Mouse (Mus musculus) embryonic fibroblast, embryonic 13.5 days (primary cell): ENCODE results near the gene Slc18a2. TPM values are rescaled to one million over a fixed set of nuclear protein-coding genes. Genes with fewer than 3 reads are reported as not detected.

Source experiments
- H3K27ac ChIP-seq: 2 replicates; pipeline ENCODE4 v1.5.1; 2012; ENCODE audit warnings: low read length, control low read depth, inconsistent platforms; ENCODE audit not compliant: insufficient read depth
- H3K4me1 ChIP-seq: 2 replicates; pipeline ENCODE4 v1.6.1; 2011; ENCODE audit warnings: low read length; ENCODE audit not compliant: control insufficient read depth, insufficient read depth
- H3K4me3 ChIP-seq: 2 replicates; pipeline ENCODE4 v1.5.1; 2011; ENCODE audit warnings: mild to moderate bottlenecking, control low read depth, low read length; ENCODE audit not compliant: insufficient read depth
- CTCF ChIP-seq: IDR thresholded peaks from 2 replicates; pipeline ENCODE4 v1.5.1; 2011; ENCODE audit warnings: mild to moderate bottlenecking, control low read depth, low read length, moderate library complexity, borderline replicate concordance; ENCODE audit not compliant: insufficient read depth
- POLR2A ChIP-seq: IDR thresholded peaks from 2 replicates; pipeline ENCODE4 v1.6.1; 2011; ENCODE audit warnings: low read depth, mild to moderate bottlenecking, control low read depth, low read length, moderate library complexity
- polyA plus RNA-seq: library from polyadenylated mRNA; stranded (reverse); fragments of >200 nt; gene quantifications from 2 replicates; pipeline ENCODE4 v1.2.4, GENCODE M21; 2011; ENCODE audit warnings: low read depth; ENCODE audit not compliant: missing spikeins, insufficient read length

The Slc18a2 gene
- polyA plus RNA-seq, 1 experiment = not detected

DNA sequence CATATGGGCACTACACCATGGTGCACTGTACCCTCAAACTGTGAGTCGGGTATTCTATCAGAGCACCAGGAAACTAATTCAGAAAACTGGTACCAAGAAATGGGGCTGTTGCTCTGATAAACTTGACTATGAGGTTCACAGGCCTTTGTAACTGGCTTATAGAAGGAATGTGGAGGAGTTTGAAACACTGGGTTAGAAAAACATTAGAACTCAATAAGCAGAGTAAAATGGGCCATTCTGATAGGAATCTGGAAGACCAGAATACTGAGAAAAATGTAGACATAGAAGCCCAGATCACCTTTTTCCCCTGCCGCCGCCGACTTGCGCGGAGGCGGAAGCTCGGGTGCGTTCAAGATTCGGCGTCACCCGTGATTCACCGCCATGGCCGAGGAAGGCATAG lies 61.3 kb downstream of the Slc18a2 start, which contains the start of gene Rps12-ps3:
Gene Rps12-ps3 (plus strand): TSS at position 301 of the 400 bp plus-strand sequence.
- Histone ChIP-seq H3K4me1 (no peaks in the 10 kb centered on the region), H3K27ac (peak within 1 kb of the TSS; percentile 34; the same call in 1 of the 2 replicates), H3K4me3 (no peak within 1 kb of the TSS)
- TF ChIP-seq CTCF (no peak), POLR2A (no peak)

DNA sequence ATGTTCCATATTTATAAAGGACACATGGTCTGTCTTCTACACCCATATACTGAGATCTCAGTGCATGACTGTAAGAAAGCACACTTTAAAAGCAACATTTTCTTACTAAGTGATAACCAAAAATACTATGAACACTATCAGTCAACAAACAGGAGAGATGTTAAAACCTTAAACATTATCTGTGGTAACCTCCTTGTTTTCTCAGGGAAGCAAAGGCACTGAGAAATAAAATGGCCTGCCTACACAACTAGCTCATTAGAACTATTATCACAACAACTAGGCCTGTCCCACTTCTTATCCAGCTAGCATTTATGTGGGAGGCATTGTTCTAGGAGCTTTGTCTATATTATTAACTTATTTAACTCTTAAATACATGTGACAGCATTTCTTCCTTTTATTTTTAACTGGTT lies 70.1 kb downstream of the Slc18a2 start:
- no peak for TF ChIP-seq POLR2A
- TF ChIP-seq CTCF = no peak
- no peak overlapping the region for H3K27ac ChIP-seq

DNA sequence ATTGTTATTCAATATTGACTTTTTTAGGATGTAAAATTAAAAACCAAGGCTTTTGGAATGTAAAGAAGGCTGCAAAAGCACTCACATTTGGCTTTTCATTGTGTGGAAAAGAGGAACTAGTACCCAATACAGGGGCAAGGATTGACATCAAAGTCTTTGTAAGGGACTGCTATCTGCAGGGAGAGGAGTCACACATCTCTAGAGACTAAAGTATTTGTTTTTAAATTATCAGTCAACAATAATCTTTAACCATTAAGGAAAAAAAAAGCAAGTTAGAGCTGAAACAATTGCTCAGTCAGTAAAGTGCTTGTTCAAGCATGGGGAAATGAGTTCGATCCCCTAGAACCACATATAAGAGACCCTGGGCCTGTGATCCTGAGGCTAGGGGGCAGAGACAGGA lies 76.0 kb downstream of the Slc18a2 start:
- TF ChIP-seq CTCF (no peak), POLR2A (no peak)
- Histone ChIP-seq H3K4me3 (no peak overlapping the region), H3K4me1 (peaks cover 7% of the 10 kb centered on the region), H3K27ac (no peak overlapping the region)

More for the DNA sequence above, 70.1 kb downstream of the Slc18a2 start:
- no peak overlapping the region for H3K4me3 ChIP-seq
- no peaks in the 10 kb centered on the region for H3K4me1 ChIP-seq

DNA sequence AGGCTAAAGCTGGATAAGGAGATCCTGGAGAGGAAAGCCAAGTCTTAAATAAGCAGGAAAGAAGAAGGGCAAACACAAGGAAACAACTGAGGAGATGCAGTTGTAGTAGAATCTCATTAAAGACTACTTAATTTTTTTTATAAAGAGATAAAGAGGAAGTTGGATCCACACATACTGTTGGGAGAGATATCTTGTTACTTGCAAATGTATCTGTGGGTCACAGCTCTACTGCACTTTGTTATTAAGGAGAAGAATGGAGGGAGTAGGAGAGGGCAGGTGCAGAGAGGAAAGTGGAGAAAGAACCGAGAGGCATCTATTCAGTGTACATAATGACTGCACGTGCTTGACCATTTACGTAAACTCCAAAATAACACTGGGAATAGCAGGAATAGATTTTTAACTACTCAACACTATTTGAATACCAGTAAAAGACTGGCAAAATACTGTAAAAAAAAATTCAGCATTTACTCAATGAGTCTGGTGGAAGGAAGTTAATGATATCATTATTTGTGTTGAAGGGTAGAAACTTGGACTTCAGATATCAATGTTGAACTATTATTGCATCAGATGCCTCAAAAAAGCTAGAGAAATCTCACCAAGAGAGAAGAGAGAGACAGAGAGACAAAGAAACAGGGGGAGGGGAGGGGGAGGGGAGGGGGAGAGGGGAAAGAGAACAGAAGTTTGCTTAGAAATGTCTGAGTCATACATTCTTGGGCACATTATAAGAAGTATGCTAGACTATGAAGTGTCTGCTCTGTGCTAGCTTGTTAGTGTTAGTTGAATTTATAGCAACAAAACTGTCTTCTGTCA lies 77.4 kb downstream of the Slc18a2 start:
- Histone ChIP-seq H3K4me1 (peaks cover 7% of the 10 kb centered on the region), H3K27ac (peak overlapping the region; percentile 98), H3K4me3 (no peak overlapping the region)
- TF ChIP-seq POLR2A (no peak), CTCF (no peak)

DNA sequence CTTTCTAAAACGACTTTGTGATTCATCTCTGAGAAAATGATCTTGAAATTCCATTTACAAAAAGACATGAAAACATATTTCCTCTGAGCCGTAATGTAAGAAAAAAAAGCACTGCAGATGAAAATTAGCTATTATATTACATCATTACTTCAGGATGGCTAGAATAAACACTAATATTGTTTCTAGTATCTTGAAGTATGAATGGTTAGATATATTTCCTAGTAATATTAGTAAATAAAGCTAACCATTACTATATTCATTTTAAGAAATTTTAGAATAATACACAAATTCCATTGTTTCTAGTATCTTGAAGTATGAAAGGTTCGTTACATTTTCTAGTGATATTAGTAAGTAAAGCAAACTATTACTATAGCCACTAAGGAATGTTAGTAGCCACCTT lies 79.2 kb downstream of the Slc18a2 start:
- Histone ChIP-seq H3K4me3 (no peak overlapping the region), H3K4me1 (peaks cover 7% of the 10 kb centered on the region), H3K27ac (no peak overlapping the region)
- no peak for TF ChIP-seq POLR2A

DNA sequence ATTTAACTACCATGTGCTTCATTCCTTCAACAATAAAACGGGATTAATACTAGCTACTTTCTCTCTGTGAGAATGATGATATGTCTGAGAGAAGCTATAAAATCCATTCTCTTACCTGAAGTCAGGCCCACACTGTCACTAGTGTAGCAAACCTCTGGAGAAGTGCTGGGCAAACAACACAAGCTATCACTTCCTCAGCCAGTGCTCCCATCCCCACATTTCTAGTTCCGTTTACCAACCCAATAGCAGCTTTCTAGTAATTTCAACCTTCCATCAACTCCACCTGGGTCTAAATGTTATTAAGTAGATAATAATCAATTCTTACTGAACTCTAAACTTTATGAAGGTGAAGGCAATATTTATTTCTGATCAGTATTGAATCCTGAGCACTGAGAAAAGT lies 82.3 kb downstream of the Slc18a2 start:
- H3K4me1 ChIP-seq = peaks cover 1% of the 10 kb centered on the region
- H3K27ac ChIP-seq = no peak overlapping the region
- TF ChIP-seq CTCF (no peak), POLR2A (no peak)
- H3K4me3 ChIP-seq = peak overlapping the region; percentile 93

DNA sequence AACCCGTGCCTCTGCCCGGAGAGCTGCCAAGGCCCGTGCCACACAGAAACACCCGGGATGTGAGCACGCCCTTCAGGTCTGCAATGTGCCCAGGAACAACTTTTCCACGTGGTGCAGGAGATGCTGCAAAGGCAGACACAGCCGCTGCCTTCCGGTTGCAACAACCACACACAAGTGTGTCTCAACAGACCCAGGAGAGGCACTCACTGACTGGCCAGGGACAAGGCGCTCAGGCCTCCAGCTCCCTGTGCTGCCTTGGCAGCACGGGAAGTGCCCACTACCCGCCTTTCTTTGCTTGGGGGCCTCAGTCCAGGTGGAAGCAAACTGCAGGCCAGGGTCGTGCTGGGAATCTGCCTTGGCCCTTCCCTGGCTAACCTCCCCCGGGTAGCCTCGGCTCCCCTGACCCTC lies 83.6 kb downstream of the Slc18a2 start:
- no peaks in the 10 kb centered on the region for H3K4me1 ChIP-seq
- TF ChIP-seq POLR2A = no peak
- no peak for TF ChIP-seq CTCF
- H3K27ac ChIP-seq = no peak overlapping the region
- peak overlapping the region; percentile 93 for H3K4me3 ChIP-seq

DNA sequence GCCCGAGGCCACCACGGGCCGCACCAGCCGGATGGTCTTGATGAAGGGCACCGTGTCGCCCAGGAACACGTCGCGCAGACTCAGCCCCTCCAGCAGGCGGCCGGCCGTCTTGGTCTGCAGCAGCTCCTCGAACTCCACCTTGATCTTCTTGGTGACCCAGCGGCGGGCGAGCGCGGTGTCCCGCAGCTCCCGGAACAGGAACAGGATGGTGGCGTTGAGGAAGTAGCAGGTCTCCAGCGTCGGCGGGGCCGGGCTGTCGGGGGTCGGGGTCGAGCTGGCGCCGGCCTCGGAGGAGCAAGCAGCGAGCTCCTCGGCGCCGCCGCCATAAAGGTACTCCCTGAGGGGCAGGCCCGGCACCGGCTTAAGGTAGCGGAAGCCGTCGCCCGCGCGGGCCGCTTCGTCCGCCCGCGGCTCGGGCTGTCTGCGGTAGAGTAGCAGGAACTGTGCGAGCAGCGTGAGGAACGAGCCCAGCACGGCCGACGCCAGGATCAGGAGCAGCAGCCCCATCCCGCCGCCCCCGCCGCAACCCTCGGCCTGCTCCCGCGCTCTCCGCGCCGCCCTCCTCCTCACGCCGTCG lies 84.5 kb downstream of the Slc18a2 start:
- Histone ChIP-seq H3K27ac (peak overlapping the region; percentile 68), H3K4me3 (peak overlapping the region; percentile 93), H3K4me1 (no peaks in the 10 kb centered on the region)
- TF ChIP-seq POLR2A = no peak
- no peak for TF ChIP-seq CTCF

Other genes starting within 250 kb of the Slc18a2 start
- 0.56 and 1.1 TPM in 2 replicates for gene Shtn1, start 184.8 kb upstream of the Slc18a2 start, polyA plus RNA-seq
- gene Vax1, start 90.8 kb upstream of the Slc18a2 start, polyA plus RNA-seq = not detected in 2 replicates
- gene Kcnk18, start 41.7 kb upstream of the Slc18a2 start, polyA plus RNA-seq = not detected in 2 replicates
- 496 and 833 TPM in 2 replicates for gene Rps12-ps3, start 61.4 kb downstream of the Slc18a2 start, polyA plus RNA-seq
- 48.8 and 50.6 TPM in 2 replicates for gene Pdzd8, start 84.9 kb downstream of the Slc18a2 start, polyA plus RNA-seq
- gene Emx2, start 197.5 kb downstream of the Slc18a2 start, polyA plus RNA-seq = 16.6 and 20.5 TPM in 2 replicates